Mouse (Mus musculus): ENCODE results near the gene Chrnb4.

The Chrnb4 gene

DNA sequence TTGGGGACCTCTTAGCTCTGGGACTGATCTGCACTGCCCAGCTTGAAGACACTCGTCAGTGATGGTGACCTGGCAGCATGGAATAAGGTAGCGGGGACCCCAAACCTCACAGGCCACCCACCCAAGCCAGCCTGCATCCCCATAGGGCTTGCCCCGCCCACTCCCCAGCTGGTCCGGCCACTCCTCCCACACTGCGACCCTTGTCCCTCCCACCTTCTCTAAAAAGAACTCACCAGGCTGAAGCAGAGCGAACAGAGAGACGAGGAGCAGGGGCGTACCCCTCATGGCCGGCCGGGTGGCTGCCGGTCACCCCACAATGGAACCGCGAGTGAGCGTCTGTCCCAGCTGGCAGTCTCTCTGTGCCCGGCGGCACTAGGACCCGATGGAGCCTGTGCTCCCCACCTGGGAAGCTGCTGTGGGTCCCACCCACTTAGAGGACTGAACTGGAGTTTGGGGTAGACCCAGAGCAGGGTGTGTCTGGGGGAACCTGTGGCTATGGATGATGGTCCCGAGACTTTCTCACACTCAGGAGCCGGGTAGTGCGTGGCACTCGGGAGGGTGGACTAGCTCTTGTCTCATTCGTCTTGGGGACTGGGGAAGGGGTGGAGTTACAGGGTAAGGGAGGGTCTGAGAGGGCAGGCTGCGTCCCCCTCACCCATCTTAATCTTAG lies at the start of gene Chrnb4:
Chrnb4 (minus strand) TSS at position 569 of the 670 bp plus-strand sequence.
- no peak for DNase-seq (ENCODE audit: low read depth, low spot score)

DNA sequence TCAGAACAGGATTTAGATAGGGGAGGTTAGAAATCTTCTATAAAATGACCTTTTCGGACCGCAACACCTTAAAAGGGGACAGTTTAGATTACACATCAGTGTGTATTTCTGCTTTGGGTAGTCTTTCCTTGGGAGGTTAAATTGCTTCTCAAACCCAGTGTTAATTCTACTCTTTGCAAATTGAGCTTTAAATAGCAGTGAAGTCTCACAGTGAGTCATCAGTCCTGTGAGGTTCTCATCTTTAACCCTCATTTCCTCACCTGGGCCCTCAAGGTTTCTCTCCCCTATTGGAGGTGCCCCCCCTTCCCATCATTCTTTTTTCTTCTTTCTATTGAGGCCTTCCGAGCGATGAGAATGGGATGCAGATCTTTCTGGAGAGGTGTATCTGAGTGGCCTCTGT lies 48.3 kb upstream of the Chrnb4 start:
- no peak for DNase-seq (ENCODE audit: low read depth, low spot score)

DNA sequence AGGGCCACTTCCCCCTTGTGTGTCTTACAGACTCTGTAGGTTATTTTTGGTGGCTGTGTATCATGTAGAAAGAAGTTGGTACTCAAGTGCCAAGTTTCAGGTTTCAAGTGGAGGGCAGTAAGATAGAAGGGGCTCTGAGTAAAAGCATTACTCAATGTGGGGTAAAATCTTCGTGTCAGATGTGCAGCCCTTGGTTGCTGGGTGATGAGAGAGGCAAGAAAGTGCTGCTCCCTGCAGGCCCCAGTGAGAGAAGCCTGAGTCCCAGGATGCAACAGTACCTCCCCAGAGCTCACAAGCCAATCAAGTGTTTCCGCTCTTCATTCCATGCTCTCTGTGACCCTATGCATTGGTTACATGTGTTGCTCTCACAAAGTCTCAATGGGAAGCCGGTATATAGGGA lies 47.5 kb upstream of the Chrnb4 start:
- no peak for DNase-seq (ENCODE audit: low read depth, low spot score)

DNA sequence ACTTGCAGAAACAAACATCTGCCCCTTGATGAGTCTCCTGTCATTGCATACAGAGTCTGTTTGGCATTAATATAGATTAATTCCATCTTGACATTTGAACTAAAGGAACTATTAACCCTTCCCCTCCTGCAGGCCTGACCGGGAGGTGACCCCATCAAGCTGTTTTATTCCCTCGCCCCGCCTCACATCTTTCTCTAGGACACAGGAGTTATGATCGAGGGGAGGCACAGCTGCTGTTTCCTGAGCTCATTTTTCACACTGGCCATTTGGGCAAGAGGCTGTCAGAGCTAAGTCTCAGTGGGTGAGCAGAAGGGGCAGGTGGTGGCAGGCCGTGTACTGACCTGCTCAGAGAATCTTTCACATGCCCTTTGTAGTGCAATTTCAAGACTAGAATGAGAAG lies 41.6 kb upstream of the Chrnb4 start:
- DNase-seq (ENCODE audit: low read depth, low spot score), result no peak

DNA sequence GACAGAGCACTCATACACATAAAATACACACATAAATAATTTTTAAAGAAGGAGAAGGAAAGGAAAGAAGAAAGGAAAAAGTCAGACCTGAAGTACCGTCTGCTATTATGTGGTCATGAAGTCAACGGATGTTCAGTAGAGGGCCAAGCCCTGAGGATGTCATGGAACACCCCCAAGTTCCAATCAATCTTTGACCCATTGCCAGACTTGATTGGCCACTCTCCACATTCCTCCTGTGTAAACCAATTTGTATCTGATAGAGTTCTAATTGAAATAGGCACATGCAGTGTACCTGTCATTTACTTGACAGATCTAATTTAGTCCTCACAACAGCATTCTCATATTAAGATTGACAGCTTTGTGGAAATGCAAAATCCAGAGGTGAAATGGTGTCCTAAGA lies 40.6 kb upstream of the Chrnb4 start:
- DNase-seq (ENCODE audit: low read depth, low spot score), result no peak

DNA sequence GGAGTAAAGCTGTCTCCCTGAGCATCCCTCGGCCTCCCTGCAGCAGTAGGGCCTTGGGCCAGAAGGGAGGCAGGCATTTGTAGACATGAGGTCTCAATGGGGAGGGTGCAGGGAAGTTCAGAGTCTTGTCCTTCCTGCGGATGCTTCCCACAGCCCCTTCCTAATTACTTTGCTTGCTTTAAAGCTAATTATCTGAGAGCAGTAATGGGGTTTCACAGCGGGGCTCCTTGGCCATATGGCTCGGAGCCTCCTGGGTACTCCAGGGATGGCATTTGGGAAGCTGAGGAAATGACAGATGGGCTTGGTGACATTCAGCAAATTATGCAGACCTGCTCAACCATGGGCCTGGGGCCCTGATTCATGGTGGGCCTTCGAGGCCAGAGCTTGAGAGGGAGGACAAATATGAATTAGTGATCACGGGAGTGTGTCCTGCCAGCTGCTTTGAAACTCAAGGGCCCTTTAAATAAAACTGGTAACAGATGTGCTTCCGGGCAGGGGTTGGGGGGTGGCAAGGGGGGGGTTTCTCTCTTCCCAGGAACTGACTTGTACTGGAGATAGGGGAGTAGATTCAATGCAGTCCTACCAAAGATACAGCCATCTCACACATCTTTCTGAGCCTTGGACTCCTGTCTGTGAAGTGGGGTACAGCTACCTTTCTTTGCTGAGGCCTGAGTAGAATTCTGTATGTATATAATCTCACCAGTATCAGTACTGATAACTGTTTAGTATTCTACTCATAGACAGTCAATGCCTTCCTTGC lies 34.8 kb upstream of the Chrnb4 start:
- DNase-seq (ENCODE audit: low read depth, low spot score), result no peak

DNA sequence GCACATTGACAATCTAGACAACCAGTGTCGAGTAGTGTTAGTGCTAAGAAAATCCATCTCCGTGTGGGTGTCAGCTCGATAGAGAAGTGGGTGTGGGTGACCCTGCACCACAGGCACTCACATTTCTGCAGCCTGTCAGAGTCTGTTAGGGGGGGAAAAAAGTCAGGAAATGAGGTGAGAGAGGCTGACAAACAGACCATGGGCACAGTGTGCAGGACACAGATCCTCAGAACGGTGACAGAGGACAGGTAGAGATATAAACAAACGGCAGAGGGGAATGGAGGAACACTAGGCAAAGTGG lies 19.3 kb upstream of the Chrnb4 start:
- DNase-seq (ENCODE audit: low read depth, low spot score), result no peak

DNA sequence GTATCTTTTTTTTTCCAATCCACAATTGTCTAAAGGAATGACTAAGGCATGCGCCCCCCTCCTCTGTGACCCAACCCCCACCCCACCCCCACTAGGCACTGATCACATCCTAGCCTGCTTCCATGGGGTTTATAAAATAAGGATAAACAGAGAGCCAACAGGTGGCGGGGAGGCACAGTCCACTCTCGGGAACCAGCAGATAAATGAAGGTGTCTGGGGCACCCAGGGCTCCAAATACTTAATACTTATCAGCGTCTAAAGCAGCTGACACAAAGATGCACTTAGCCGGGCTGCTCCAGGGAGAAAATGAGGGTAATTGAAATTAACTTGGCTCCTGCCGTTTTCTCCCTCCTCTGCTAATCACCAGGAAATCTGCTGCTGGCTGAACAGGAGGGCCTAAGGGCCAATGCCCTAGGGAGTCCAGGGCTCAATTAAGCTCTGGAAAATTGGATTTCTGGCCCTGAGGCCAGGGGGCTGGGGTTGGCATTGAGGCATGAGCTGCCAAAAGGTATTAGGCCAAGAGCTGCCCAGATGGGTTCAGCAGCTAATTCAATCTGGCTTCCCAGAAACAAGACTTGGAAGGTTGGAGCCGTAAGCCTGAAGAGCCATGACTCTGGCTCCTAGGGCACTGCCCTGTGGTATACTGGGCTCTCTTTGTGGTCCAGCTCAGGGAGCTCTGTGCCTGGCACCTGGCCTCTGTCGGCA lies 18.8 kb upstream of the Chrnb4 start:
- DNase-seq (ENCODE audit: low read depth, low spot score), result peak; percentile 84

DNA sequence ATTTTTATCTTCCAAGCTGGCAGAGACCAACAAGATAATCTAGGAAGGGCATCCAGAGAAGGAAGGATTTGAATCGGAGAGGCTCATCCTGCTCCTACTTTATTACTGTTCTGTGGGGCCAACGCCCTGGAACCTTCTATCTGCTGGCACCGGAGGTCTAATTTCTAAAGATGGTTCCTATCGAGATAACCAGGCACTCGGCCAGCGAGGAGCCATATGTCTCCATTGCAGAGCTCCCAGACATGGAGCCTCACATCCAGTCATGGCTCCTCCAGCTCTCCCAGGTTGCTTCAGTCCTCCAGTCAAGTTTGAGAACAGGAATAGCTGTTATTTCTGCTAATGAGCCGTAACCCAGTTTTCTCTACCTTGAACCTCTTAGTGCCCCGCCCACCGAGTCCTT lies 16.7 kb upstream of the Chrnb4 start:
- no peak for DNase-seq (ENCODE audit: low read depth, low spot score)

DNA sequence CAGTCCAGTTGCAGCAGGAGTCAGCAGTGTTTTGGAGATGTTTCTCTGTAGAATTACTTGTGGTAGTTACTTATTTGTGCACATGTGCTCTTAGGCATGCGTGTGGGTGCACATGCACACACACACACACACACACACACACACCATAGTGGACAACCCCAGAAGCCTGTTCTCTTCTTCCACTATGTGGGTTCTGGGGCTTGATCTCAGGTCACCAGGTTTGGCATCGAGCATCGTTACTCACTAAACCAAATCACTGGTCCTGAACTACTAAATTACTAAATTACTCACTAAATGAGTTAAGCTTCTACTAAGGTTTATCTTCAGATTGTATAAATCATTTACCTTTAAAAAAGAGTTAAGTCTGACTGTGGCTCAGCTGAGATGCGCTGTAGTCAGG lies 9.5 kb upstream of the Chrnb4 start:
- DNase-seq (ENCODE audit: low read depth, low spot score), result no peak

DNA sequence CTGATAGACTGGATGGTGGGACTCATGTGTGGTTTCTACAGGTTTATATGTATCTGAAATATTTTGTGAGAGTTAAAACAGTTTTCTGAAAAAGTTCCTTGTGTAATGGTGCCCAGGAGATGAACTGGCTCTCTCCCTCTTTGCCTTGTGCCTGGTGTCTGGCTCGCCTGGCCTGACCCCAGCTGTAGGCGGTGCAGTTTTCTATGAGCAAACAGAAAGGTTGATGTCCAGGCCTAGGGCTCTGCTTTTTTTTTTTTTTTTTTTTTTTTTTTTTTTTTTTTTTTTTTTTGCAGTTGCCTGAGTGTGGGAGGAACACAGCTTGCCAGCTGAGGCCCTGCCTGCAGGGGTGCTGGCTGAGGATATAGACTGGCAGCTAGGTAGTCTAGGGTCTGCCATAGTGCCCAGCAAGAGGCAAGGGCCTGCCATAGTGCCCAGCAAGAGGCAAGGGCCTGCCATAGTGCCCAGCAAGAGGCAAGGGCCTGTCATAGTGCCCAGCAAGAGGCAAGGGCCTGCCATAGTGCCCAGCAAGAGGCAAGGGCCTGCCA lies 6.9 kb upstream of the Chrnb4 start:
- no peak for DNase-seq (ENCODE audit: low read depth, low spot score)

DNA sequence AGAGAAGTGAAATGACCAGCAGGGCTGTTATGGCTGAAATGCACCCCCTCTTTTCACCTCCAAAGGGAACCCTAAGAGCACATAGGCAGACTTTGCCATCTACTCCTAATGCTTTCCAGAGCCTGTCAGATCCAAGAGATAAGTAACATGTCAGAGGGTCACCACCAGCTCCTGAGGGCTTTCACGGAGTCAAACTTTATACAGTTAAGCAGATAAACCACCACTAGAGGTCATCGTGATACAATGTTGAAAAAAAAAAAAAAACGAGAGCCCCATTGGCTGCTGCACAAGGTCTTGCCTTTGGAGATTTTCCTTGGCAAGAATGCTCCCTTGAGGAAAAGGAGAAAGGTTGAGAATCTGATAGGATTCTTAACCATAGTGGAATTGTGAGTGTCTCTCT lies 1.8 kb downstream of the Chrnb4 start:
- no peak for DNase-seq (ENCODE audit: low read depth, low spot score)

DNA sequence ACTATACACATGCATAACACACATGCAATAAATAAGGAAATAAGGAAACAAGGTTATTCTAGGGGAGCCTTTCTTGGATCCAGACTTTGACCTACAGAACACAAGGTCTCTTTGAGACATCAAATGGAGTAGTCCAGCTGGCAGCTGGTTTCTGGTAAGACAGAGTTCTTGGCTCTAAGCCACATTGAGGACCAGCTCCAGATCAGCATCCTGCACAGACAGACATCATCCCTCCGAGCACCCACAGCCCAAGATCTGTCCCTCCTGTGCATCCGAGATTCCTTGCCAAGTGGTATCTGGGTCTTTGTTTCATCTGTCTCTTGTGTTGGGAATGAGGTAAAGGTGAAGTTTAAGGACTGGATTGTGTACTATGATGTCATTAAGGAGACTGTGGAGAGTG lies 3.6 kb downstream of the Chrnb4 start:
- DNase-seq (ENCODE audit: low read depth, low spot score), result no peak

DNA sequence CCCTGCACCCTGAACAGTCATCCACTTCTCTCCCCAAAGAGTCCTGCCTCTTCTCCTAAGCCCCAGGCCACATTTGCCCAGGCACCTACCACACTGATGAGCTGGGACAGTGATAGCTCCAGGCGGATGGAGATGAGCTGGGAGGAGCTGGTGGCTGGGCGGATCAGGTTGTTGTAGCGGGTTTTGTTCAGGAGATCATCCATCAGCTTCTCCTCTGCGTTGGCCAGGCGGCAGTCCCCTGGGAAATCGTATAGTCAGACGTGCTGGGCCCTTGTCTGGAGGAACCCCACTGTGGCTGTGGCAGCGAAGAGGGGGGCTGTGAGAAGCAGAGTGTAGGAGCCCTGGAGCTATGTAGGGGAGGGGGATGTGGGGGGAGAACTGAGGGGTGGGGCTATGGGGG lies 4.9 kb downstream of the Chrnb4 start:
- no peak for DNase-seq (ENCODE audit: low read depth, low spot score)

DNA sequence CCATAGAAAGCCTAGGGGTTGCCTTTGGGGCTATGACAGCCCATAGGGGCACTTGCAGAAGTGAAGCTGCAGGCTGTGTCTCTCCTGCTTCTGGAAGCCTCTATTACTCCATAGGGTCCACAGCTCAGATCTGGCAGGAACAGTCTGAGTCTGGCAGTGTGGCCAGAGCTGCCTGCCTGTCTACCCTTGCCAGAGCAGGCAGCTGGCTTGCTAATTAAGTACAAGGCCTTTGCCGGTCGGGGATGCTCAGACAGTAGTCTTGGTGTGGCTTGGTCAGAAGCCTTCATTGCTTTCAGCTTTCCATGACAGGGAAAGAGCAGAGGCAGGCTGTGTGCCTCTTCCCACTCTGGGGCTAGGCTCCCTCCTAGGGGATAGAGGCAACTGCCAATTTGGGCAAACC lies 7.2 kb downstream of the Chrnb4 start:
- no peak for DNase-seq (ENCODE audit: low read depth, low spot score)

DNA sequence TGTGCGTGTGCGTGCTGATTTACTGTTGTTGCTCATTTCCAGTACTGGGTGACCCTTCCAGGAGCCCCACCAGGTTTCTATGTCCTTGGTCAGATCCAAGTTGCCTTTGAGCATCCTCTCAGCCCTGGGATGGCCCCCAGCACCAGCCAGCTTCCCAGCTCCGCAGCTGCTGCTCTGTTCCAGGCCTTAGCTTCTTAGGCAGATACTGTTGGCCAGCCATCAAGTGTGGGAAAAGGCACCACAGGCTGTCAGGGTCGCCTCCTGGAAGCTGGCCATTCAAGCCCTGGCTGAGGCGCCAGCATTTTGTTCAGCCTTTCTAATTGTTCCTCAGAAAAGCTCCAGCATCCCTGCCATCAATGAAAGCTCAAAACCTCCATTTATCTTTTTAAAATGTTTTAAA lies 8.6 kb downstream of the Chrnb4 start:
- DNase-seq (ENCODE audit: low read depth, low spot score), result no peak

DNA sequence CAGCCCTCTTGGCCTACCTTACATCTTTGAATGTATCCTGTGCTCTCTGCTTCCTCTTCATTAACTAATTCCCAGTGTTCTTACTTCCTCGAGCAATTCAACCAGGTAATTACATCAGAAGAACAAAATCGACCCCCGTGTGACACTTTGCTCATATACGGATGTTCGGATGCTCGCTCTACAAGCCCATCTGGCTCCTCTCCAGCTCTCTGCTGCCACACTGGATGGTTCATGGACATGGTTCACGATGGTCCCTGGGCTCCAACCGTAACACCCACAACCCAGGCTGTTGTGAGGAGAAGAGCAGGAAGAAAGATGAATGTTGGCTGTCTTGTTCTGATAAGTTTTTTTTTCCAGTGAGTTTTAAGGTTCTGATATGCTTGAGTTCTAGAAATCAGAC lies 9.6 kb downstream of the Chrnb4 start:
- DNase-seq (ENCODE audit: low read depth, low spot score), result no peak

DNA sequence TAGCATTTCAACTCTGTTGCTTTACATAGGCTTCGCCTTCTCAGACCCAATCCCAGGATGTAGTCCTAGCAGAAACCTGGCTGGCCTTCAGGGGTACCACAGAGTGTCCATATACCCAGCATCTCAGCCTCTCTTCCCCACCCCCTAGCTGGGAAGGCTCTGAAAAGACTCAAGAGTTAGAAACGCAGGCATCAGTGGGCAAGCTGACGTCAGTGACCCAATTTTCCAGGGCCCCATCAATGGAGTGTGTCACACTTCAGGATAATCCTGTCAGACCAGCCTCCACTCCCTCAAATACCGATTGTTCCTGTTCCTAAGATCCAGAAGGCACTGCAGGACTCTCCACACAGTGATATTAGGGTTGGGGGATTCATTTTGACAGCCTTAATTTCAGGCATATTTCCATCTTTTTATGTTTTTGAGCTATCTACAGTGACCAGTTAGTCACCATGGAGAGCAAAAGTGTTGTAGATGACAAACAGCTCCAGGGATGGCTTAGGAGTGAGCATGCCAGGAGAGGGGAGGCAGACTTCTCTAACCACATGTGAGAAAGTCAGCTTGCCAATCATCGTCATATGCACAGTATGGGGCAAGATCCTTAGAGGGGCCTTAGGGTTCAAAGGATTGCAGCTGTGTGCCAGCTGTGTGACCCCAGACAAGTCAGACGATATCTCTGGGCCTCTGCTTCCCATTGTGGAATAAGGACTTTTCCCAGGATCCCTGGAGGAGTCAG lies 17.0 kb downstream of the Chrnb4 start:
- DNase-seq (ENCODE audit: low read depth, low spot score), result no peak

DNA sequence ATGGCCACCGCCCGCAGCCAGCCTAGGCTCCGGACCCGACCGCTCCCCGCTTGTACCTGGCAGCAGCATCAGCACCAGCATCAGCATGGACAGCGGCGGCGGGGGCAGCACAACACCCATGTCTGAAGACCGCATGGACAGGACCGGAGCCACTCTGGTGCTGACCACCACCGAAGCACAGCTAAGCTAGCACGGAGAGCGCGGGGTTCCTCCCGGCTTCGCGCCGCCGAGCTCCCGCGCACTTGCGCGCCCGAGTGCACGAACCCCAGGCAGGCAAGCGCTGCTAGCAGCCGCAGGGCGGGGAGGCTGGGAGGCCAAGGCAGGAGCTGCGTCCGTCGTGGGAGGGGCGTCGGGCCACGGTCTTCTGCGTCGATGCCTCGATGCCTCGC lies 22.3 kb downstream of the Chrnb4 start, which contains the start of gene Chrna3:
Chrna3 (minus strand) TSS at position 288 of the 389 bp plus-strand sequence.
- DNase-seq (ENCODE audit: low read depth, low spot score), result no peak

DNA sequence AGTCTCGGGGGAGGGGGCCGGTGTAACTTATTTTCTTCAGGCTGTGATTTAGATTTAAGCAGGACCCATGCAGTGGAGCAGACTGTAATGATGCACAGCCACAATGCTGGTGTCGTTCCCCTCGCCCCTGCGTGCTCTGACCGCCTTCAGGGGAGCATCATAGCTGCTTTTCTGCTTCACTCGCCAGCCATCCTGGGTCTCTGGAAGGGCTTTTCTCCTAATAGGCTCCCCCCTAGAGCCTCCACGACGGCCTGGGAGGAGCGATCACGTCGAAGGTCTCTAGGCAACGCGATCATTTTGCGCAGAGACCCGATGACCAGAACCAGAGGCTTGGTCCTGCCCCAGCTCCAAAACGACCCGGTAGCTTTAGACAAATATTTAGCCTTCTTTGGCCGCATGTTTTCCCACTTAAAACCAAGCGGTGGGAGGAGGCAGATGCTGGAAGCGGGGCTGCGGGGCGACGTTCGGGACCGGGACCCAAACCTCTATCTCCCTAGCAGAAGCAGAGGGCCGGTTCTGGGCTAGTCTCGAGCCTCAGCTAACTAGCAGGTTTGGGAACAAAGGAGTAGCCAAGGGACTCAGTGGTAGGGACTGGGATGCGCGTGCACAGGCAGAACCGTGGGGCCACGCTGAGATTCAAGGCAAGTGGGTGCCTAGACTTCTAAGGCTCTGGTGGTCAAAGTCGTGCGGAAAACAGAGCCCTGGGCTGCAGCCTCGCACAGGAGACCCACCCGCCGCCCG lies 22.9 kb downstream of the Chrnb4 start:
- no peak for DNase-seq (ENCODE audit: low read depth, low spot score)

DNA sequence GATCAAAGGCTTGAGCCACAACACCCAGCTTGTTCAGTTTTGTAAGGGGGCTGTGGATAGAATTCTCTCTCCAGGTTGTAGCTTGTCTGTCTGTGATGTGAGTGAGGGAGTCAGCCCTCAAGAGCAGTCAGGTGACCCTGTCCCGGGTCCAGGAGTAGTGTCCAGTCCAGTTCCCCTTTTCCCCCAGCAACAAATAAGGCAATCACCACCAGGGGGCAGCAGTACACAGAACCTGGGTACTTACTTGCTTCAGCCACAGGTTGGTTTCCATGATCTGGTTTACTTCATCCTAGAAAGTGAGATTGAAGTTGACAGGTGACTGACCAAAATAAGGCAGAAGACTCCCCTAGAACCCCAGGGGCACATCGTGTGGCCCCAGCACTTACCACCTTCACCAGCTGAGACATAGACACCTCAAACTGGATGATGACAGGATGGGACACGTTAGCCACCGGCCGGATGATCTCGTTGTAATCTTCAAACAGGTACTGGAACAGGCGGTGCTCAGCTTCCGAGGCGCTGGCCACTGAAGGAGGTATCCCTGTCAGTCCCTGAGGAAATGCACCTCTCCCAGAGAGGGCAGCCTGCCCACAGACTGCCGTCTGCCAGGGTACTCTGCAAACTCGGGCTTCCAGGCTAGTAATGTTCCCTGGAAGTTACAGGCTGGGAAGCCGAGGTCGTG lies 24.5 kb downstream of the Chrnb4 start:
- peak; percentile 84 for DNase-seq (ENCODE audit: low read depth, low spot score)

Data from retina, postnatal 7 days (tissue).